In genomic region chr19:4155223-4156072, GRCm38 (mm10) we compare ENCODE assay signal across 11 mouse cellular contexts. TPM values are rescaled to one million over a fixed set of nuclear protein-coding genes. Genes with fewer than 3 reads are reported as not detected.
DNase-seq lines count a peak whose midpoint lies in the region; ATAC-seq lines count a peak whose summit lies in the region.
"Had no signal": no experiment of that assay in that cellular context is flagged by ENCODE, and none has a peak within 500 bp of the region (broad histone marks: within the 10 kb centered on the region; RNA-seq: fewer than 3 reads in every experiment).

No protein-coding gene starts in this region.

- peaks cover 83% of the 10 kb centered on the region for H3K36me3 ChIP-seq in heart, embryonic 13.5 days
- peaks cover 90% of the 10 kb centered on the region for H3K36me3 ChIP-seq in embryonic facial prominence, embryonic 10.5 days (replicated peaks)

- no peak for ATAC-seq in heart, embryonic 13.5 days (ENCODE audit: extremely low read depth, insufficient number of reproducible peaks, low FRiP score, low TSS enrichment)
- peak; percentile 40 for ATAC-seq in neutrophil, adult 5-6 weeks (ENCODE audit: extremely low read depth, insufficient number of reproducible peaks, low FRiP score, poor library complexity, severe bottlenecking)

- no peak for DNase-seq in heart, adult 9 months (ENCODE audit: low spot score in 2 of 2)
- peak; percentile 5 for DNase-seq in ovary, postnatal 36 days (ENCODE audit: low spot score)
- no peak for DNase-seq in ovary, postnatal 14 days (ENCODE audit: low spot score)
- no peak for DNase-seq in embryonic facial prominence, embryonic 10.5 days (ENCODE audit: low spot score)
- DNase-seq in urinary bladder, adult 18-20 months (ENCODE audit: low spot score in 2 of 2), result no peak
- no peak for DNase-seq in lung, adult 18-20 months
- DNase-seq: lung, postnatal 14 days; right cerebral cortex, adult 18-20 months had no signal

- H3K27me3 ChIP-seq in heart, embryonic 13.5 days (replicated peaks), result no peaks in the 10 kb centered on the region
- no peaks in the 10 kb centered on the region for H3K27me3 ChIP-seq in embryonic facial prominence, embryonic 10.5 days (replicated peaks; ENCODE audit: low read depth, poor library complexity, severe bottlenecking)

- H3K4me3 ChIP-seq in heart, embryonic 13.5 days, result no peak overlapping the region
- H3K4me3 ChIP-seq in embryonic facial prominence, embryonic 10.5 days, result no peak overlapping the region

- H3K9me3 ChIP-seq in heart, embryonic 13.5 days, result no peaks in the 10 kb centered on the region
- H3K9me3 ChIP-seq in embryonic facial prominence, embryonic 10.5 days, result no peaks in the 10 kb centered on the region

- H3K9ac ChIP-seq in heart, embryonic 13.5 days, result peak overlapping the region; percentile 28; the same call in 1 of the 2 replicates

- H3K4me2 ChIP-seq in heart, embryonic 13.5 days, result no peak overlapping the region

- peaks cover 21% of the 10 kb centered on the region for H3K4me1 ChIP-seq in heart, embryonic 13.5 days
- 0 out of 2 replicates have a peak, but pooled peaks cover 20% of the 10 kb centered on the region for H3K4me1 ChIP-seq in embryonic facial prominence, embryonic 10.5 days

- no peak overlapping the region for H3K27ac ChIP-seq in heart, embryonic 13.5 days (replicated peaks)
- peak overlapping the region; percentile 55; the same call in 1 of the 2 replicates for H3K27ac ChIP-seq in embryonic facial prominence, embryonic 10.5 days (replicated peaks)

- 80% methylated on average over 6 of the region's 6 CpGs for WGBS in heart, embryonic 13.5 days
- 77% methylated on average over 6 of the region's 6 CpGs for WGBS in embryonic facial prominence, embryonic 10.5 days

RNA-seq across cellular contexts. Expression of gene Ptprcap, which starts 2.0 kb away (rescaled TPM):
- 1.2 and 1.4 TPM in 2 replicates for polyA plus RNA-seq in heart, embryonic 13.5 days (2015; fragmentation: Nextera tagmentation; extraction: Ambion mirVana)
- 0.58 TPM in 1 of 2 replicates, not detected in the other for polyA plus RNA-seq in embryonic facial prominence, embryonic 10.5 days (2016; fragmentation: Nextera tagmentation; extraction: Ambion mirVana)
- 227 and 252 TPM in 2 replicates for total RNA-seq in neutrophil, adult 5-6 weeks (2017)

RNA-seq across cellular contexts. Expression of gene Coro1b, which starts 7.0 kb away (rescaled TPM):
- 107 and 122 TPM in 2 replicates for polyA plus RNA-seq in heart, embryonic 13.5 days (2015; fragmentation: Nextera tagmentation; extraction: Ambion mirVana)
- 130 and 134 TPM in 2 replicates for polyA plus RNA-seq in embryonic facial prominence, embryonic 10.5 days (2016; fragmentation: Nextera tagmentation; extraction: Ambion mirVana)
- 134 and 152 TPM in 2 replicates for total RNA-seq in neutrophil, adult 5-6 weeks (2017)

RNA-seq across cellular contexts. Expression of gene Rps6kb2, which starts 7.7 kb away (rescaled TPM):
- 46.0 and 47.1 TPM in 2 replicates for polyA plus RNA-seq in heart, embryonic 13.5 days (2015; fragmentation: Nextera tagmentation; extraction: Ambion mirVana)
- 66.1 and 68.5 TPM in 2 replicates for polyA plus RNA-seq in embryonic facial prominence, embryonic 10.5 days (2016; fragmentation: Nextera tagmentation; extraction: Ambion mirVana)
- total RNA-seq in neutrophil, adult 5-6 weeks (2017), result 34.0 and 45.2 TPM in 2 replicates

RNA-seq across cellular contexts. Expression of gene Cabp4, which starts 11.6 kb away (rescaled TPM):
- polyA plus RNA-seq in heart, embryonic 13.5 days (2015; fragmentation: Nextera tagmentation; extraction: Ambion mirVana), result not detected in 2 replicates
- 0.14 TPM in 1 of 2 replicates, not detected in the other for polyA plus RNA-seq in embryonic facial prominence, embryonic 10.5 days (2016; fragmentation: Nextera tagmentation; extraction: Ambion mirVana)
- 0.25 and 0.93 TPM in 2 replicates for total RNA-seq in neutrophil, adult 5-6 weeks (2017)

RNA-seq across cellular contexts. Expression of gene Gpr152, which starts 15.9 kb away (rescaled TPM):
- not detected in 2 replicates for polyA plus RNA-seq in heart, embryonic 13.5 days (2015; fragmentation: Nextera tagmentation; extraction: Ambion mirVana)
- not detected in 2 replicates for polyA plus RNA-seq in embryonic facial prominence, embryonic 10.5 days (2016; fragmentation: Nextera tagmentation; extraction: Ambion mirVana)
- 0.12 and 0.23 TPM in 2 replicates for total RNA-seq in neutrophil, adult 5-6 weeks (2017)
- polyA plus RNA-seq: large intestine, adult 2 months had no signal
